Mouse (Mus musculus): ENCODE measurements around the gene Gtf2f1.
"Not testable (repeated sequence)": the region's sequence is repeated elsewhere in the genome, so short reads cannot be mapped to it uniquely, and the experiment has no call there.

Gene Gtf2f1

GRCm38 (mm10) chr17:57011236-57012141, at the start of gene Gtf2f1, which contains the start of gene Gm17949:
Gene Gtf2f1, minus strand, starts transcription at chr17:57011288.
Gene Gm17949, plus strand, starts transcription at chr17:57011469.
- peak; percentile 100 for DNase-seq (ENCODE audit: low spot score)

- DNase-seq (ENCODE audit: low spot score): peak; percentile 63
Observed at GRCm38 (mm10) chr17:57060231-57060801, 49.2 kb upstream of the Gtf2f1 start.

- DNase-seq (ENCODE audit: low spot score): no peak
Observed at GRCm38 (mm10) chr17:57059486-57059977, 48.4 kb upstream of the Gtf2f1 start, which contains the start of gene Slc25a23. Gene Slc25a23, minus strand, starts transcription at chr17:57059863.

- DNase-seq (ENCODE audit: low spot score): no peak
Observed at GRCm38 (mm10) chr17:57058891-57059485, 47.9 kb upstream of the Gtf2f1 start, which contains the start of gene Crb3. Gene Crb3, plus strand, starts transcription at chr17:57059105.

- no peak for DNase-seq (ENCODE audit: low spot score)
Observed at GRCm38 (mm10) chr17:57056246-57056645, 45.2 kb upstream of the Gtf2f1 start.

GRCm38 (mm10) chr17:57051679-57052078, 40.6 kb upstream of the Gtf2f1 start:
- DNase-seq (ENCODE audit: low spot score): not testable (repeated sequence)

- DNase-seq (ENCODE audit: low spot score): no peak
Observed at GRCm38 (mm10) chr17:57048816-57049215, 37.7 kb upstream of the Gtf2f1 start.

- DNase-seq (ENCODE audit: low spot score): no peak
Observed at GRCm38 (mm10) chr17:57047406-57047805, 36.3 kb upstream of the Gtf2f1 start.

GRCm38 (mm10) chr17:57041554-57041953, 30.5 kb upstream of the Gtf2f1 start, which contains the start of gene Slc25a41:
Gene Slc25a41, minus strand, starts transcription at chr17:57041654.
- no peak for DNase-seq (ENCODE audit: low spot score)

GRCm38 (mm10) chr17:57038978-57039377, 27.9 kb upstream of the Gtf2f1 start:
- no peak for DNase-seq (ENCODE audit: low spot score)

GRCm38 (mm10) chr17:57032854-57033253, 21.8 kb upstream of the Gtf2f1 start:
- DNase-seq (ENCODE audit: low spot score): no peak

- DNase-seq (ENCODE audit: low spot score): peak; percentile 100
Observed at GRCm38 (mm10) chr17:57031661-57032420, 20.8 kb upstream of the Gtf2f1 start.

GRCm38 (mm10) chr17:57030931-57031660, 20.0 kb upstream of the Gtf2f1 start, which contains the start of gene Khsrp:
Gene Khsrp, minus strand, starts transcription at chr17:57031522.
- no peak for DNase-seq (ENCODE audit: low spot score)

- peak; percentile 62 for DNase-seq (ENCODE audit: low spot score)
Observed at GRCm38 (mm10) chr17:57029691-57030090, 18.6 kb upstream of the Gtf2f1 start.

GRCm38 (mm10) chr17:57027471-57027870, 16.4 kb upstream of the Gtf2f1 start:
- no peak for DNase-seq (ENCODE audit: low spot score)

- DNase-seq (ENCODE audit: low spot score): no peak
Observed at GRCm38 (mm10) chr17:57020960-57021359, 9.9 kb upstream of the Gtf2f1 start.

GRCm38 (mm10) chr17:57019693-57020092, 8.6 kb upstream of the Gtf2f1 start:
- DNase-seq (ENCODE audit: low spot score): no peak

- DNase-seq (ENCODE audit: low spot score): no peak
Observed at GRCm38 (mm10) chr17:57012245-57012795, 1.2 kb upstream of the Gtf2f1 start.

GRCm38 (mm10) chr17:57010911-57011235, 215 bp downstream of the Gtf2f1 start:
- DNase-seq (ENCODE audit: low spot score): no peak

GRCm38 (mm10) chr17:57007137-57007905, 3.8 kb downstream of the Gtf2f1 start:
- peak; percentile 45 for DNase-seq (ENCODE audit: low spot score)

Data from adipocyte (in vitro differentiated cells).